Mouse (Mus musculus) erythroblast, embryonic 14.5 days (primary cell): ENCODE results near the gene Zfp275.

ENCODE experiments used
- GATA1 ChIP-seq: IDR thresholded peaks from 2 replicates; pipeline ENCODE4 v1.6.1; 2012; ENCODE audit warnings: low read length, inconsistent platforms, mixed read lengths
- TAL1 ChIP-seq: IDR thresholded peaks from 3 replicates; pipeline ENCODE4 v1.6.1; 2012; ENCODE audit warnings: low read length, inconsistent platforms, mixed read lengths

DNA sequence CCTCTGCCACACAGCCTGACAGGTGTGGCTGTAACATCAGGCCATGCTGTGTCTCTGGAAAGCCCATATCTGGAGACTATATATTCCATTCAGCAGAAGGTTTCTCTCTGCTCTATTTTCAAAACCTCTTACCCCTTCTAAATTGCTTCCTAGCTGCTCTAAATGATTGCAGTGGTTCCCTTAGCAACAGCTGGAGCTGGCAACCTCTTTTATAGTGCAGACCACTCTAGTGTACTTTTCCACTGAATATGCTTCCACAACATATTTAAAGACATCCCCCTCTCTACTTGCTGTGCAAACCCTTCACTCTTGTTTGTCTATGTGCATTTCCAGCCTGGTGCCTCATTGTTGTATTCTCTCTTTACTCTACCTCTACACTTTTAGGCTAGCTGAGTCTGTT lies 8.9 kb upstream of the Zfp275 start:
- TF ChIP-seq GATA1 = no peak
- no peak for TF ChIP-seq TAL1
